In the genomic region with DNA sequence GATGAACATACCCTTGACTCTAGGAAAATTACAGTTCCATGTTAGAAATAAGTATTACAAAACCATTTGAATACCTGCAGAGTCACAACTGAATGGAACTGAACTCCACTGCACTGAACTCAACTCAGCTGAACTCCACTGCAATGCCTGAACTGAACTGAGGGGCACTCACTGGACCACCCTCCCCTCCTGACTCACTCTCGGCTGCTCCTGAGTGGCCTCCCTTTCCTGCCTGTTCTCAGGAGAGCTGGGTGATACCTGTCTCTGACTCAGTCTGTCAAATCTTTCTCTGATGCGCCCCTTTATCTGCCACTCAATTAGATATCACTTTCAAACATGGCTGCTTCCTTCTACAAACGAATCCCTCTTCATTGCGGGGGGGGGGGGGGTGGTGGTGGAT, we compare ENCODE assay signal across 1 mouse cellular context.
TF ChIP-seq lines count a peak whose summit lies in the region.

No protein-coding gene starts in this region.

TF ChIP-seq in MEL, 35 proteins besides CTCF, POLR2A, EP300 and RAD21:
- TF ChIP-seq MAX (IDR thresholded peaks at IDR 0.05; ENCODE audit: low read length) (no peak), TCF12 (IDR thresholded peaks at IDR 0.05; ENCODE audit: low read depth, low read length) (no peak), RCOR1 (IDR thresholded peaks at IDR 0.05; ENCODE audit: low read depth, low read length) (no peak), ZC3H11A (IDR thresholded peaks at IDR 0.05; ENCODE audit: low read depth, low read length) (no peak), MYC (IDR thresholded peaks at IDR 0.05; ENCODE audit: low read depth, low read length) (no peak), ZMIZ1 (IDR thresholded peaks at IDR 0.05; ENCODE audit: low read depth, low read length) (no peak), GATA1 (IDR thresholded peaks at IDR 0.05; ENCODE audit: low read depth, low read length) (no peak), TAL1 (IDR thresholded peaks at IDR 0.05; ENCODE audit: low read length) (no peak), POLR2AphosphoS5 (IDR thresholded peaks at IDR 0.05; ENCODE audit: borderline replicate concordance, low read depth, low read length) (no peak)
